Mouse (Mus musculus): Measurements from ENCODE around the gene Auts2.
A peak's percentile ranks its signal among the peaks of the same experiment; 100 is the strongest.

The Auts2 gene

DNA sequence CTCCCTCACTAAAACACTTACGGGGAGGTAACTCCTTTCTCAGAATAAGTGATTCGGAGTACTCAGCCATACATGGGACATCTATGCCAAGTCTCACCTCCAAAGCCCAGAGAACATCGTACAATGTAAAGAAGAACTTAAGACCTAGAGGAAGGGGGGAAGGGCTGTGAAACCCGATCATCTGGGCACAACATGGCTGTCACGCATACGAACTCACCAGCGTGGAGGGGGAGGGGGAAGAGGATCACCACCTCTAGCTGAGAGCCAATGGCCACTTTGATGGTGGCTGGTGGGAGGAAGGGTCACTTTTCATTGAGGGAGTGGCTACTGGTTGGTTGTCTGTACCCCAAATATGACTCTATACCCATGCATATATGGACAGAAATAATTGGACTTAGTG lies 1053.3 kb downstream of the Auts2 start:
- no peak for DNase-seq

GRCm38 (mm10) chr5:131486527-131486926 lies 1056.6 kb downstream of the Auts2 start:
- DNase-seq, result no peak

- DNase-seq, result no peak
Measured at GRCm38 (mm10) chr5:131475278-131475677, 1067.9 kb downstream of the Auts2 start.

- DNase-seq, result no peak
Measured at GRCm38 (mm10) chr5:131468609-131469008, 1074.5 kb downstream of the Auts2 start.

DNA sequence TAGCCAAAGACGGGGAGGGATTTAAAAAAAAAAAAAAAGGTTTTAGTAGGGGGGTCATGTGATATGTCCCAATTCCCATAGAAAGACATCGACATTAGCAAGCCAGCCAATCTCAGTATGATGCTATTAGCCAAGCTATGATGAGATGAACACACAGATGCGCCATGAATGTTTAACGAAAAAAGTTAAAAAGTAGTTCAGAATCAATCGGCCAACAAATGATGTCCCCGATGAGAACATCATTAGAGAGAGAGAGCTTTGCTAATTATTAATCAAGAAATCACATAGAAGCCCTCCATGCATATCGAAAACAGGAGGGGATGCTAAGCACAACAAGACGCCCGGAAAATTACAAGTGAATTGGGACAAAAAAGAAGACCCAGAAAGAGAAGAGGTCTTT lies 1077.0 kb downstream of the Auts2 start:
- DNase-seq, result no peak

DNA sequence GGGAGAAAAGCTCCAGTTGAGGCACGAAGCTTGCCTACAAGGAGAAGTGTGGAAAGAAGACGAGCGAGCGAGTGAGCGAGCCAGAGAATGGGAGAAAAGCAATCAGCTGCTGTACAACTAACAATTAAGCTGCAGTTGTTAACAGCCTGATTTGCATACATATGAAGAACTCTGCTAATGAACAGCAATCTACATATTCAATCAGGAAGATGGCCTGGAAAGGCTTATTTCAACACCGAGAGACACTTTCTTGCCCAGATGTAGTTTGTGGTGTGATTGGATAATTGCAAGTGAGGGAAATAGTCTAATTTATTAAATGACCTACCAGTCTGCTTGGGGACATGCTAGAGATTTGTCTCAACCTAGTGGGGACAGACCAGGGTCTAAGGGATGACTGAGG lies 1079.7 kb downstream of the Auts2 start:
- DNase-seq, result no peak

GRCm38 (mm10) chr5:131459951-131460350 lies 1083.2 kb downstream of the Auts2 start:
- no peak for DNase-seq

- DNase-seq, result no peak
Measured at GRCm38 (mm10) chr5:131459549-131459948, 1083.6 kb downstream of the Auts2 start.

DNA sequence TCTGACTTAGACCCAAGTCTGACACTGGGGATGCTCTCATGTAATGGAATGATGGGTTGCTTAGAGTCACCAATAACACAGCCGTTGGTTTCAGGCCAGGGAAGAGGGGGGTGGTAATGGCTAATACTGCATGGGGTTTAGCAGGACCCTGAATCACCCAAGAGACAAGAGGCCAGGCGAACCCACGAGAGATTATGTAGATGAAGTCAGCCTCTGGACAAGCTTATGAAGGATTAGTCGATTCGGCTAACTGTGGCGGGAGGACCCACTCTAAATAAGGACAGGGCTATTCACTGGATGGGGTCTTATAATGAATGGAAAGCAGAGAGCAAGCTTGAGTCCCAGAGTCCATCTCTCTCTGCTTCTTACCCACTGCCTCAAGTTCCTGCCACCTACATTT lies 1084.4 kb downstream of the Auts2 start:
- no peak for DNase-seq

GRCm38 (mm10) chr5:131457999-131458398 lies 1085.1 kb downstream of the Auts2 start:
- no peak for DNase-seq

GRCm38 (mm10) chr5:131449181-131449868 lies 1093.8 kb downstream of the Auts2 start:
- no peak for DNase-seq

DNA sequence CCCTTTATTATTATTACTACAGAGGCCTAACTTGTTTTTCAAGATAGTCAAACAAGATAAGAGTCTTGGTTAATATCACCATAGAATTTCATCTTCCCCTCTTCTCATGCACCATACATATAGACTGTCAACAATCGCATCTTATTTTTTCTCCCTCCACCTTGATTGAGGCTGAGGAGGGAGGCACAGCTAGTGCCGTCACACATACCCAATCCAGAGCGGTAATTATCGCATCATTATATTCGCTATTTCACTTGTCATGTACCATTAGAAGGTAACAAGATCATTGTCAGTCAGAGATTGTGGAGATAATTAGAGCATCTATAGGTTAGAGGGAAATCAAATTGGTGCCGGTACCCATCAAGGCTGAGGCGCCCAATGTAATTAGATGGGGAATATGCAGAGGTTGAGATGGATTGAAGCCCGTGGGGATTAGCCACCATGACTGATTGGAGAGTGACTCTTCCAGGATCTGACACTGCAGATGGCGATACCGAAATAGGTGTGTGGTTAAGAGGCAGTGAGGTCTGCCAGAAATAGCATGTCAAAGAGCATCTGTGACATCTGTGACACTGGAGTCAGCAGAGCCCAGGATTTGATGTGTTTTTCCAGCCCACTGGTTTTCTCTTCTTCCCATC lies 1107.8 kb downstream of the Auts2 start:
- DNase-seq, result no peak

DNA sequence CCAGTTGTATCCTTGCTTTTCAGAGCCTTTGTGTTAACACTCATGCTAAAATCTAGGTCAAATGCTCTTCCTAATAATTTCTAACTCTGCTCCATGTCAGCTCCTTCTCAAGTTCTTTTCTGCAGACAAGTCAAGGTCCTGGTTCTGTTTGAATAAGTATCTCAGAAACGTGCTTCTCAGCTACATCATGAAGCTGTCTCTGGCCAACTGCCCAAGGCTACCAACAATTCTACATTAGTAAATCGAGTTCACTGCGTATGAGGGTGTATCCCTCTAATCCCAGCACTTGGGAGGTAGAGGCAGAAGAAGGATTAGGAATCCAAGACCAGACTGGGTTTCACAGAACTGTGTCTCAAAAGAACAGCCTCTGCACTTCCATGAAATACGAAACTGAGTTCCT lies 1109.9 kb downstream of the Auts2 start:
- DNase-seq, result no peak

GRCm38 (mm10) chr5:131431896-131432295 lies 1111.2 kb downstream of the Auts2 start:
- DNase-seq, result no peak

GRCm38 (mm10) chr5:131430109-131430508 lies 1113.0 kb downstream of the Auts2 start:
- peak in 1 of 2 experiments; percentile 15 for DNase-seq

DNA sequence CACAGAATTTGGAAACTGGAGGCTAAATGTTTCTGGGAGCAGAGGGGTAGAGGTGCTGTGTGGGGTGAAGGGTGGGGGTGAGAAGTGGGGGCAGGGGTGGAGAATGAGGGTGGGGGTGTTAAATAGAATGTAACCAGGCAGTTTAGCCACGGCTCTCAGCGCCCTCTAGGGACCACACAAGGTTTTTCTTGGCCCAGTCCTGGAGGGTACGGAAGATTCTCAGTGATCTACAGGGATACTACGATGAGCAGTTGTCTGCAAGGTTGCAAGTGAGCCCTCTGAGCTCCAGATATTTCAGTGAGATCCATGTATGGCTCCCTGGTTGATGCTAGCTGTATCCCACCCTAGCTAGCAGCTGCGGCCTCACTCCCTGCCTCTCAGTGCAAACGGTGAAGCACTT lies 1113.6 kb downstream of the Auts2 start:
- no peak for DNase-seq

DNA sequence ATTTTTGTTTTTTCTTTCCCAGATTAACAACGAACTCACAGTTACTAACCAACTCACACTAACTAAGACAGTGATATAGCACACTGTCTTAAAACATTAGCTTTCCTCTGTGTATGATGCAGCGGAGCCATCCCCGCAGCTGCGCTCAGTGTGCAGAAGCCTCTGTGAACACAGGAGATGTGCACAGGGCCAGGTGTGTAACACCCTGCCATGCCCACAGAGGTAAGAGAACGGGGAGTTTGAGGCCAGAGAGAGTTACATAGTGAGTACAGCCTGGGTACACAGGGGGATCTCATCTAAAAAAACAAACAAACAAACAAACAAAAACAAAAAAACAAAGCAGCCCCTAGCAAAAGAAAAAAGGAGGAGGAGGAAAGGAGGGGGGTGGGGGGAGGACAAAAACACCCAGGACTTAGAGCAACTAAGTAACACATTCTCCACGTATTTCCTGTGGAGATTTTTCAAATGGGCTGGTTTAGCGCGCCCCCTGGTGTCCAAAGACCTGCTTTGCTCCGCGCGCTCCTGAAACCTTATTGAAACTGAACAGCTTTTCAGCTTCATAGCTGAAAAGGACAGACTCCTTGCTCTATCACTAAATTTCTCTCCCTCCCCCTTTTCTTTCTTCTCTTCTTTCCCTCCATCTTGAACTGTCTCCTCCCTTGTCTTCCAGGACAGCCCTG lies 1115.3 kb downstream of the Auts2 start:
- peak; percentile 30 to 36 for DNase-seq

- no peak for DNase-seq
Measured at GRCm38 (mm10) chr5:131422737-131423136, 1120.4 kb downstream of the Auts2 start.

GRCm38 (mm10) chr5:131420406-131420805 lies 1122.7 kb downstream of the Auts2 start:
- no peak for DNase-seq

GRCm38 (mm10) chr5:131415902-131416545 lies 1127.1 kb downstream of the Auts2 start:
- DNase-seq, result no peak

- DNase-seq, result no peak
Measured at GRCm38 (mm10) chr5:131398250-131398649, 1144.9 kb downstream of the Auts2 start.

DNA sequence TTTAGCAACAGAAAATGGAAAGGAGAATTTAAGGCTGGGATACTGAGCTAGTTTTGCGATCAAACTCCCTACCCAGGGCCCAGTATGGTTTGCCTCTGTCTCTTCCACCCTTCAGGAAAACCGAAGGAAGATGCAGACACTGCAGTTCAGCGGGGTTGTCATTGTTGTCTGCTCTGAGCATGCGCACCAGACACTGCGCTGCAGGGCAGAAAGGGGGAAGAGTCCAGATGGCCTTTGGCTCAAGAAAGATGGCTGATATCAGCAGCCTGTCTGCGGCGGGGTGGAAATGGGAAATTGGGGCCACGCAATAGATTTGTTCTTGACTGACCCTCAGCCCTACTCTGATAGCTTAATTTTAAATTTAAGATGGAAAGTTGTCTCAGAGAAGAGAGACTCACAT lies 1147.4 kb downstream of the Auts2 start:
- DNase-seq, result no peak
